Mouse (Mus musculus): ENCODE data around the gene Taok2. TPM values are rescaled to one million over a fixed set of nuclear protein-coding genes. Genes with fewer than 3 reads are reported as not detected.

The Taok2 gene
- polyA plus RNA-seq, 1 experiment: 12.9 TPM

- Histone ChIP-seq H3K27me3 (ENCODE audit: control insufficient read depth) (no peaks in the 10 kb centered on the region), H3K36me3 (ENCODE audit: control insufficient read depth) (peaks cover 79% of the 10 kb centered on the region), H3K4me1 (ENCODE audit: control insufficient read depth) (peaks cover 45% of the 10 kb centered on the region), H3K4me3 (replicated peaks) (peak overlapping the region; percentile 75), H3K9me3 (ENCODE audit: control insufficient read depth, low read length) (peaks cover 3% of the 10 kb centered on the region; the same call in 1 of the 2 replicates)
- TF ChIP-seq GATA1 (IDR thresholded peaks at IDR 0.05; ENCODE audit: low read length): no peak
- no peak for TF ChIP-seq TAL1 (IDR thresholded peaks at IDR 0.05; ENCODE audit: low read length)
These were observed 23.5 kb downstream of the Taok2 start for GRCm38 (mm10) chr7:126860987-126861386.

- H3K36me3 ChIP-seq (ENCODE audit: control insufficient read depth): peaks cover 88% of the 10 kb centered on the region
- no peak overlapping the region for H3K4me3 ChIP-seq (replicated peaks)
- peaks cover 20% of the 10 kb centered on the region for H3K4me1 ChIP-seq (ENCODE audit: control insufficient read depth)
- TF ChIP-seq GATA1 (IDR thresholded peaks at IDR 0.05; ENCODE audit: low read length) (no peak), TAL1 (IDR thresholded peaks at IDR 0.05; ENCODE audit: low read length) (no peak)
- H3K27me3 ChIP-seq (ENCODE audit: control insufficient read depth): no peaks in the 10 kb centered on the region
- no peaks in the 10 kb centered on the region for H3K9me3 ChIP-seq (ENCODE audit: control insufficient read depth, low read length)
These were observed 27.6 kb downstream of the Taok2 start for GRCm38 (mm10) chr7:126856741-126857420.

- peaks cover 93% of the 10 kb centered on the region for H3K36me3 ChIP-seq (ENCODE audit: control insufficient read depth)
- peaks cover 6% of the 10 kb centered on the region for H3K27me3 ChIP-seq (ENCODE audit: control insufficient read depth)
- peaks cover 11% of the 10 kb centered on the region for H3K4me1 ChIP-seq (ENCODE audit: control insufficient read depth)
- H3K9me3 ChIP-seq (ENCODE audit: control insufficient read depth, low read length): no peaks in the 10 kb centered on the region
- no peak for TF ChIP-seq GATA1 (IDR thresholded peaks at IDR 0.05; ENCODE audit: low read length)
- no peak for TF ChIP-seq TAL1 (IDR thresholded peaks at IDR 0.05; ENCODE audit: low read length)
- H3K4me3 ChIP-seq (replicated peaks): no peak overlapping the region
These were observed 28.9 kb downstream of the Taok2 start for GRCm38 (mm10) chr7:126855641-126856040.

- Histone ChIP-seq H3K9me3 (ENCODE audit: control insufficient read depth, low read length) (peaks cover 3% of the 10 kb centered on the region; the same call in 1 of the 2 replicates), H3K36me3 (ENCODE audit: control insufficient read depth) (peaks cover 73% of the 10 kb centered on the region), H3K4me1 (ENCODE audit: control insufficient read depth) (peaks cover 7% of the 10 kb centered on the region), H3K4me3 (replicated peaks) (no peak overlapping the region), H3K27me3 (ENCODE audit: control insufficient read depth) (peaks cover 27% of the 10 kb centered on the region)
- TF ChIP-seq TAL1 (IDR thresholded peaks at IDR 0.05; ENCODE audit: low read length) (no peak), GATA1 (IDR thresholded peaks at IDR 0.05; ENCODE audit: low read length) (no peak)
These were observed 31.0 kb downstream of the Taok2 start for GRCm38 (mm10) chr7:126853454-126853853.

- TF ChIP-seq TAL1 (IDR thresholded peaks at IDR 0.05; ENCODE audit: low read length) (no peak), GATA1 (IDR thresholded peaks at IDR 0.05; ENCODE audit: low read length) (no peak)
- Histone ChIP-seq H3K27me3 (ENCODE audit: control insufficient read depth) (peaks cover 50% of the 10 kb centered on the region), H3K4me1 (ENCODE audit: control insufficient read depth) (peaks cover 2% of the 10 kb centered on the region), H3K9me3 (ENCODE audit: control insufficient read depth, low read length) (peaks cover 8% of the 10 kb centered on the region; the same call in 1 of the 2 replicates), H3K4me3 (replicated peaks) (no peak overlapping the region), H3K36me3 (ENCODE audit: control insufficient read depth) (peaks cover 51% of the 10 kb centered on the region)
These were observed 33.3 kb downstream of the Taok2 start for GRCm38 (mm10) chr7:126851192-126851591.

GRCm38 (mm10) chr7:126850161-126850560, 34.3 kb downstream of the Taok2 start:
- peaks cover 41% of the 10 kb centered on the region for H3K36me3 ChIP-seq (ENCODE audit: control insufficient read depth)
- peaks cover 60% of the 10 kb centered on the region for H3K27me3 ChIP-seq (ENCODE audit: control insufficient read depth)

GRCm38 (mm10) chr7:126848794-126849193, 35.7 kb downstream of the Taok2 start:
- H3K36me3 ChIP-seq (ENCODE audit: control insufficient read depth): peaks cover 27% of the 10 kb centered on the region
- TF ChIP-seq TAL1 (IDR thresholded peaks at IDR 0.05; ENCODE audit: low read length) (no peak), GATA1 (IDR thresholded peaks at IDR 0.05; ENCODE audit: low read length) (no peak)
- H3K9me3 ChIP-seq (ENCODE audit: control insufficient read depth, low read length): peaks cover 8% of the 10 kb centered on the region; the same call in 1 of the 2 replicates
- H3K4me3 ChIP-seq (replicated peaks): no peak overlapping the region
- H3K4me1 ChIP-seq (ENCODE audit: control insufficient read depth): peaks cover 2% of the 10 kb centered on the region
- H3K27me3 ChIP-seq (ENCODE audit: control insufficient read depth): peaks cover 66% of the 10 kb centered on the region

More at GRCm38 (mm10) chr7:126850161-126850560, 34.3 kb downstream of the Taok2 start:
- Histone ChIP-seq H3K4me3 (replicated peaks) (no peak overlapping the region), H3K4me1 (ENCODE audit: control insufficient read depth) (peaks cover 2% of the 10 kb centered on the region), H3K9me3 (ENCODE audit: control insufficient read depth, low read length) (peaks cover 8% of the 10 kb centered on the region; the same call in 1 of the 2 replicates)
- no peak for TF ChIP-seq TAL1 (IDR thresholded peaks at IDR 0.05; ENCODE audit: low read length)
- TF ChIP-seq GATA1 (IDR thresholded peaks at IDR 0.05; ENCODE audit: low read length): no peak

GRCm38 (mm10) chr7:126847421-126848398, 36.8 kb downstream of the Taok2 start:
- peaks cover 2% of the 10 kb centered on the region for H3K4me1 ChIP-seq (ENCODE audit: control insufficient read depth)
- TF ChIP-seq GATA1 (IDR thresholded peaks at IDR 0.05; ENCODE audit: low read length) (no peak), TAL1 (IDR thresholded peaks at IDR 0.05; ENCODE audit: low read length) (no peak)
- H3K9me3 ChIP-seq (ENCODE audit: control insufficient read depth, low read length): peaks cover 8% of the 10 kb centered on the region; the same call in 1 of the 2 replicates
- peaks cover 16% of the 10 kb centered on the region for H3K36me3 ChIP-seq (ENCODE audit: control insufficient read depth)
- H3K4me3 ChIP-seq (replicated peaks): peak overlapping the region; percentile 15
- H3K27me3 ChIP-seq (ENCODE audit: control insufficient read depth): peaks cover 66% of the 10 kb centered on the region

- peaks cover 66% of the 10 kb centered on the region for H3K27me3 ChIP-seq (ENCODE audit: control insufficient read depth)
- peaks cover 8% of the 10 kb centered on the region; the same call in 1 of the 2 replicates for H3K9me3 ChIP-seq (ENCODE audit: control insufficient read depth, low read length)
- peak within 1 kb of the TSS; percentile 15 for H3K4me3 ChIP-seq (replicated peaks)
- TF ChIP-seq GATA1 (IDR thresholded peaks at IDR 0.05; ENCODE audit: low read length): no peak
- no peak for TF ChIP-seq TAL1 (IDR thresholded peaks at IDR 0.05; ENCODE audit: low read length)
- peaks cover 2% of the 10 kb centered on the region for H3K4me1 ChIP-seq (ENCODE audit: control insufficient read depth)
- peaks cover 10% of the 10 kb centered on the region for H3K36me3 ChIP-seq (ENCODE audit: control insufficient read depth)
These were observed 37.4 kb downstream of the Taok2 start, which contains the start of gene Doc2a for GRCm38 (mm10) chr7:126847116-126847420. Gene Doc2a (plus strand): TSS chr7:126847416.

Measured in erythroblast, embryonic 14.5 days (primary cell).